Mouse (Mus musculus): ENCODE data around the gene Nsf. TPM values are rescaled to one million over a fixed set of nuclear protein-coding genes. Genes with fewer than 3 reads are reported as not detected.

Gene Nsf
- polyA plus RNA-seq, 1 experiment from 2014 or later, result 46.3 TPM

- DNase-seq (ENCODE audit: low spot score) (no peak), ATAC-seq (ENCODE audit: insufficient number of reproducible peaks, low FRiP score, low TSS enrichment, low read depth) (no peak)
Observed at GRCm38 (mm10) chr11:103896966-103897750, 56.7 kb downstream of the Nsf start.

DNA sequence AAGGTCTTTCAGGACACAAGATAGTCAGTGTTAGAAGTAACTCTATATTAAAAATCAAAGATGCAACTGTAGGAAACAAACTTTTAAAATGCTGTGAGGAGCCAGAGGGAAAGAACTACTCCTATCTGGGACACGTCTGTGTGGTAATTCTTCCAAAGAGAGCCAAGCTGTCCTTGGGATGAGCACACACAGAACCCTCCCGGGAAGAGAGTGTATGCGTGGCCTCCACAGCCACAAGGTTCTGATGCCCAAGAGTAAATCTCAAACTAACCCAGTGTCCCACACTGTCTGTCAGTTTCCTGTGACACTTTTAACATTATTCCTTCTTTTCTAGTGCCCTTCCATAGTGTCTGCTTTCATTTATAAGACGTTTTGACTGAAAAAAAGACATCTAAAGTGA lies 57.8 kb downstream of the Nsf start:
- no peaks in the 10 kb centered on the region for H3K9me3 ChIP-seq (ENCODE audit: control insufficient read depth, low read length)
- no peaks in the 10 kb centered on the region; the same call in 1 of the 2 replicates for H3K36me3 ChIP-seq (ENCODE audit: control insufficient read depth, insufficient read depth, low read length)
- H3K27ac ChIP-seq (replicated peaks; ENCODE audit: low read depth, low read length), result no peak overlapping the region
- no peak for ATAC-seq (ENCODE audit: insufficient number of reproducible peaks, low FRiP score, low TSS enrichment, low read depth)
- DNase-seq (ENCODE audit: low spot score), result no peak
- H3K27me3 ChIP-seq (ENCODE audit: control insufficient read depth, insufficient read depth, low read length), result no peaks in the 10 kb centered on the region
- H3K4me1 ChIP-seq (ENCODE audit: control insufficient read depth, insufficient read depth, low read length), result no peaks in the 10 kb centered on the region
- no peak overlapping the region for H3K9ac ChIP-seq (ENCODE audit: low read length)
- no peak overlapping the region for H3K4me3 ChIP-seq (ENCODE audit: low read depth, low read length)
- no peak overlapping the region for H3K4me2 ChIP-seq (ENCODE audit: low read depth, severe bottlenecking)
- WGBS, result 83% methylated on average over 4 of the region's 4 CpGs

More at GRCm38 (mm10) chr11:103896966-103897750, 56.7 kb downstream of the Nsf start:
- Histone ChIP-seq H3K9ac (ENCODE audit: low read length) (no peak overlapping the region), H3K4me1 (ENCODE audit: control insufficient read depth, insufficient read depth, low read length) (no peaks in the 10 kb centered on the region), H3K27me3 (ENCODE audit: control insufficient read depth, insufficient read depth, low read length) (no peaks in the 10 kb centered on the region), H3K27ac (replicated peaks; ENCODE audit: low read depth, low read length) (no peak overlapping the region), H3K4me3 (ENCODE audit: low read depth, low read length) (no peak overlapping the region), H3K9me3 (ENCODE audit: control insufficient read depth, low read length) (no peaks in the 10 kb centered on the region), H3K36me3 (ENCODE audit: control insufficient read depth, insufficient read depth, low read length) (no peaks in the 10 kb centered on the region; the same call in 1 of the 2 replicates), H3K4me2 (ENCODE audit: low read depth, severe bottlenecking) (no peak overlapping the region)
- 89% methylated on average over 11 of the region's 11 CpGs for WGBS

GRCm38 (mm10) chr11:103892831-103893230 lies 61.0 kb downstream of the Nsf start:
- Histone ChIP-seq H3K27ac (replicated peaks; ENCODE audit: low read depth, low read length) (no peak overlapping the region), H3K9me3 (ENCODE audit: control insufficient read depth, low read length) (no peaks in the 10 kb centered on the region), H3K36me3 (ENCODE audit: control insufficient read depth, insufficient read depth, low read length) (no peaks in the 10 kb centered on the region), H3K4me3 (ENCODE audit: low read depth, low read length) (no peak overlapping the region), H3K9ac (ENCODE audit: low read length) (no peak overlapping the region), H3K4me1 (ENCODE audit: control insufficient read depth, insufficient read depth, low read length) (no peaks in the 10 kb centered on the region), H3K4me2 (ENCODE audit: low read depth, severe bottlenecking) (no peak overlapping the region), H3K27me3 (ENCODE audit: control insufficient read depth, insufficient read depth, low read length) (no peaks in the 10 kb centered on the region)
- ATAC-seq (ENCODE audit: insufficient number of reproducible peaks, low FRiP score, low TSS enrichment, low read depth) (no peak), DNase-seq (ENCODE audit: low spot score) (no peak)
- 85% methylated on average over 10 of the region's 10 CpGs for WGBS

DNA sequence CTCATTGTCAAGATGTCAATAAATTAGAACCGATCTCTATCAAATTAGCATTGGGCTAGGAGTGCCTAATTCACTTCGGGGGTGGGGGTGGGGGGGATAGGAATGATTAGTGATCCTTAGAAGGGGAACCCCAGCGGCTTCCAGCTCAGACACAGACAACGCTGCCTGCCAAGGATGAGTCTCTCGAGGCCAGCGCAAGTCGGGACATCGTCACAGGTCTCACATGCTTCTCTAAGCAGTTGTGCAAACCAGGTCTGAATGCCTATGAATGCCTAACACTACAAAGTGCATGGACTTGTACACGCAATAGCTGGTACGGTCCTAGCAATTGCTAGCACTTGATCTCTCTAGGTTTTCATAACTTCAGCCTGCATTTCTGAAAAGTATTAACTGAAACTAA lies 62.1 kb downstream of the Nsf start:
- no peak overlapping the region for H3K9ac ChIP-seq (ENCODE audit: low read length)
- H3K27me3 ChIP-seq (ENCODE audit: control insufficient read depth, insufficient read depth, low read length), result no peaks in the 10 kb centered on the region
- ATAC-seq (ENCODE audit: insufficient number of reproducible peaks, low FRiP score, low TSS enrichment, low read depth) (no peak), DNase-seq (ENCODE audit: low spot score) (no peak)
- H3K9me3 ChIP-seq (ENCODE audit: control insufficient read depth, low read length), result no peaks in the 10 kb centered on the region
- H3K27ac ChIP-seq (replicated peaks; ENCODE audit: low read depth, low read length), result no peak overlapping the region
- H3K4me1 ChIP-seq (ENCODE audit: control insufficient read depth, insufficient read depth, low read length), result no peaks in the 10 kb centered on the region
- WGBS, result 86% methylated on average over 10 of the region's 10 CpGs
- H3K4me2 ChIP-seq (ENCODE audit: low read depth, severe bottlenecking), result no peak overlapping the region
- H3K36me3 ChIP-seq (ENCODE audit: control insufficient read depth, insufficient read depth, low read length), result no peaks in the 10 kb centered on the region
- no peak overlapping the region for H3K4me3 ChIP-seq (ENCODE audit: low read depth, low read length)

DNA sequence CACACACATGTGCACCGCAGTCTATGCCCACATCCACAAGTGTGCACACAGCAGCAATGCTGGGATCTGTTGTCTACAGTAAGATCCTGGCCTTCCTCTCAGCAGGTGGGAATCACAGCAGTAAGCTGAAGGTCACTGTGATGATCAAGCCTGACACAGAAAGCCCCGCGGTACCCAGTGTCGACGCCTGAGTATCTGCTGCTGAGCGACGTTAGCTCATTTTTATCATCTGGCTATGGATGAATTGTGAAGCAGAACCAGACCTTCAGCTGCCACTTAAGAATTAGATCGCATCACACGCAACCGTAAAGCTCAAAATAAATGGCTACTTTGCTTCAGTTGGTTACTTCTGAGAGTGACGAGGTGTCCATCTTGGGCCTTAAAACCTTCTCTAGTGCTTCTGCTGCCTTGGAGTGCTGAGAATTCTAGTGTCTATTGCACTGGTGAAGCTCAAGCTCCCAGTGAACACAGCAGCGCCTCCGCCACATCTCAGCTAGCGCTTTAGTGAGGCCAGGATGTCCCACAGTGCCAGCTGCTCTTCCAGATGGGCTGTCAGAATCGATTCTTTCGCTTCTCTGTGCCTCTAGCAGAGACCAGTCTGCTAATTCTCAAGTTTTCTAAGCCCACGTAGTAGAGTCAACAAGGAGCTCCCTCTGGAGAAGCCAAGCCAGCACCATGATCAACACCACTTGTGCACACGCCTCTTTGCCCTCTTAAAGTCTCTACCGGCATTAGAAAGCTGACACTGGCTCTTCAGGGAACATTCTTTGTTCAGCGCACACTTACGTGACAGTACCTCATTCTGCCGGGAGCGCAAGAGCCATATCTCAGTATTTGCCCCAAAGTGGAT lies 63.3 kb downstream of the Nsf start:
- H3K36me3 ChIP-seq (ENCODE audit: control insufficient read depth, insufficient read depth, low read length), result no peaks in the 10 kb centered on the region
- peaks cover 2% of the 10 kb centered on the region; the same call in 1 of the 2 replicates for H3K4me1 ChIP-seq (ENCODE audit: control insufficient read depth, insufficient read depth, low read length)
- no peak overlapping the region for H3K9ac ChIP-seq (ENCODE audit: low read length)
- no peak overlapping the region for H3K4me3 ChIP-seq (ENCODE audit: low read depth, low read length)
- DNase-seq (ENCODE audit: low spot score), result no peak
- no peak overlapping the region for H3K4me2 ChIP-seq (ENCODE audit: low read depth, severe bottlenecking)
- H3K27me3 ChIP-seq (ENCODE audit: control insufficient read depth, insufficient read depth, low read length), result no peaks in the 10 kb centered on the region
- no peak overlapping the region for H3K27ac ChIP-seq (replicated peaks; ENCODE audit: low read depth, low read length)
- ATAC-seq (ENCODE audit: insufficient number of reproducible peaks, low FRiP score, low TSS enrichment, low read depth), result no peak
- H3K9me3 ChIP-seq (ENCODE audit: control insufficient read depth, low read length), result no peaks in the 10 kb centered on the region
- 90% methylated on average over 23 of the region's 23 CpGs for WGBS

GRCm38 (mm10) chr11:103887724-103888410 lies 66.0 kb downstream of the Nsf start:
- no peak overlapping the region for H3K4me2 ChIP-seq (ENCODE audit: low read depth, severe bottlenecking)
- no peak overlapping the region for H3K9ac ChIP-seq (ENCODE audit: low read length)
- H3K4me1 ChIP-seq (ENCODE audit: control insufficient read depth, insufficient read depth, low read length), result peaks cover 5% of the 10 kb centered on the region; the same call in 1 of the 2 replicates
- no peaks in the 10 kb centered on the region for H3K27me3 ChIP-seq (ENCODE audit: control insufficient read depth, insufficient read depth, low read length)
- WGBS, result 92% methylated on average over 11 of the region's 11 CpGs
- no peak for ATAC-seq (ENCODE audit: insufficient number of reproducible peaks, low FRiP score, low TSS enrichment, low read depth)
- no peak overlapping the region for H3K27ac ChIP-seq (replicated peaks; ENCODE audit: low read depth, low read length)
- H3K36me3 ChIP-seq (ENCODE audit: control insufficient read depth, insufficient read depth, low read length), result no peaks in the 10 kb centered on the region
- H3K9me3 ChIP-seq (ENCODE audit: control insufficient read depth, low read length), result no peaks in the 10 kb centered on the region
- H3K4me3 ChIP-seq (ENCODE audit: low read depth, low read length), result no peak overlapping the region
- no peak for DNase-seq (ENCODE audit: low spot score)

DNA sequence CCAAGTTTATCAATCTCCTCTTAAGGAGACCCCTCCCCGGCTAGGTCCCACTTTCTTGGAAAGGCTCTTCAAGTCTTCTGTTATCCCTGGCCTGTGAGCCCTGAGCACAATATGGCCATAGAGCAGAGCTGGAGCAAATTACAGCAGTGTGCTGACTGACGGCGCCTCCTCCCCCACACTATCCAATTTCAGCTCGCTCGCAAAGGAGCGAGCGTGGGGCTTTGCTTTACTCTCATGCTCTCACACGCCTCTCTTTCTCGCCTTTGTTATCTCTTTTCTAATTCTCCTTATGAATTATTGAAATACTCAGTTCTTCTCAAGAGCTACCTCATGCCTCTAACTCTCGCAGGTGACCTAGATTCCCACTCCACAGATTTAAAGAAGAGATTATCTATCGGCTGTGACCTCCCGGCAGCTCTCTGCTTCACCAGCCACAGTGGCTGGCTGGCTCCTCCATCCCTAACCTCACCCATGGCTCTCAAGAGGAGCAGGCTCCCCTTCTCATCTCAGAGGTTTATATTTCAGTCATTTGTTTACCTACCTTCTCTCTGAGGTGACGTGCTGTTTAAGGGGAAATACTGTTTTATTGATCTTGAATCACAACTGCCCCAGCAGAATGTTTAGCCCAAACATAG lies 69.0 kb downstream of the Nsf start:
- ATAC-seq (ENCODE audit: insufficient number of reproducible peaks, low FRiP score, low TSS enrichment, low read depth) (peak; percentile 88), DNase-seq (ENCODE audit: low spot score) (peak; percentile 74)
- 3% methylated on average over 13 of the region's 13 CpGs for WGBS
- H3K27me3 ChIP-seq (ENCODE audit: control insufficient read depth, insufficient read depth, low read length), result no peaks in the 10 kb centered on the region
- H3K4me3 ChIP-seq (ENCODE audit: low read depth, low read length), result no peak overlapping the region
- H3K9ac ChIP-seq (ENCODE audit: low read length), result peak overlapping the region; percentile 9; the same call in 1 of the 2 replicates
- H3K4me1 ChIP-seq (ENCODE audit: control insufficient read depth, insufficient read depth, low read length), result peaks cover 5% of the 10 kb centered on the region; the same call in 1 of the 2 replicates
- H3K4me2 ChIP-seq (ENCODE audit: low read depth, severe bottlenecking), result peak overlapping the region; percentile 40; the same call in 1 of the 2 replicates
- H3K9me3 ChIP-seq (ENCODE audit: control insufficient read depth, low read length), result no peaks in the 10 kb centered on the region
- no peaks in the 10 kb centered on the region; the same call in 1 of the 2 replicates for H3K36me3 ChIP-seq (ENCODE audit: control insufficient read depth, insufficient read depth, low read length)
- no peak overlapping the region for H3K27ac ChIP-seq (replicated peaks; ENCODE audit: low read depth, low read length)
